Mouse (Mus musculus): ENCODE results near the gene Cdca7l.

Cdca7l gene

GRCm38 (mm10) chr12:117809327-117810017 lies 5.4 kb downstream of the Cdca7l start:
- DNase-seq (ENCODE audit: low spot score) = no peak

GRCm38 (mm10) chr12:117810074-117810473 lies 6.0 kb downstream of the Cdca7l start:
- DNase-seq (ENCODE audit: low spot score) = no peak

GRCm38 (mm10) chr12:117820138-117820858 lies 16.2 kb downstream of the Cdca7l start:
- no peak for DNase-seq (ENCODE audit: low spot score)

- no peak for DNase-seq (ENCODE audit: low spot score)
Measured at GRCm38 (mm10) chr12:117820859-117821221, 16.8 kb downstream of the Cdca7l start.

GRCm38 (mm10) chr12:117821394-117821793 lies 17.3 kb downstream of the Cdca7l start:
- no peak for DNase-seq (ENCODE audit: low spot score)

- DNase-seq (ENCODE audit: low spot score) = no peak
Measured at GRCm38 (mm10) chr12:117828350-117828749, 24.3 kb downstream of the Cdca7l start.

GRCm38 (mm10) chr12:117831351-117831961 lies 27.4 kb downstream of the Cdca7l start:
- DNase-seq (ENCODE audit: low spot score) = no peak

GRCm38 (mm10) chr12:117832190-117832589 lies 28.1 kb downstream of the Cdca7l start:
- no peak for DNase-seq (ENCODE audit: low spot score)

GRCm38 (mm10) chr12:117834652-117835051 lies 30.6 kb downstream of the Cdca7l start:
- DNase-seq (ENCODE audit: low spot score) = no peak

- DNase-seq (ENCODE audit: low spot score) = no peak
Measured at GRCm38 (mm10) chr12:117835371-117835770, 31.3 kb downstream of the Cdca7l start.

GRCm38 (mm10) chr12:117837376-117837775 lies 33.3 kb downstream of the Cdca7l start:
- no peak for DNase-seq (ENCODE audit: low spot score)

GRCm38 (mm10) chr12:117840705-117841104 lies 36.6 kb downstream of the Cdca7l start:
- no peak for DNase-seq (ENCODE audit: low spot score)

GRCm38 (mm10) chr12:117842676-117843075 lies 38.6 kb downstream of the Cdca7l start:
- DNase-seq (ENCODE audit: low spot score) = no peak

- peak; percentile 10 for DNase-seq (ENCODE audit: low spot score)
Measured at GRCm38 (mm10) chr12:117843302-117844074, 39.4 kb downstream of the Cdca7l start.

- DNase-seq (ENCODE audit: low spot score) = no peak
Measured at GRCm38 (mm10) chr12:117844075-117844408, 40.0 kb downstream of the Cdca7l start.

GRCm38 (mm10) chr12:117844917-117845316 lies 40.8 kb downstream of the Cdca7l start:
- no peak for DNase-seq (ENCODE audit: low spot score)

GRCm38 (mm10) chr12:117848621-117849020 lies 44.5 kb downstream of the Cdca7l start:
- no peak for DNase-seq (ENCODE audit: low spot score)

GRCm38 (mm10) chr12:117850472-117850871 lies 46.4 kb downstream of the Cdca7l start:
- no peak for DNase-seq (ENCODE audit: low spot score)

GRCm38 (mm10) chr12:117853316-117853715 lies 49.2 kb downstream of the Cdca7l start:
- peak; percentile 18 for DNase-seq (ENCODE audit: low spot score)

GRCm38 (mm10) chr12:117857023-117857422 lies 52.9 kb downstream of the Cdca7l start:
- no peak for DNase-seq (ENCODE audit: low spot score)

- no peak for DNase-seq (ENCODE audit: low spot score)
Measured at GRCm38 (mm10) chr12:117857884-117858283, 53.8 kb downstream of the Cdca7l start.

GRCm38 (mm10) chr12:117860840-117861239 lies 56.8 kb downstream of the Cdca7l start:
- DNase-seq (ENCODE audit: low spot score) = no peak

GRCm38 (mm10) chr12:117861249-117861648 lies 57.2 kb downstream of the Cdca7l start:
- DNase-seq (ENCODE audit: low spot score) = no peak
